Mouse (Mus musculus) bone marrow, adult 2 months (tissue): Measurements from ENCODE around the gene Gpr183. TPM values are rescaled to one million over a fixed set of nuclear protein-coding genes. Genes with fewer than 3 reads are reported as not detected.

Experiments
- H3K27ac ChIP-seq: fragments of 200-500 bp; 2 replicates; pipeline ENCODE4 v1.5.1; 2012; ENCODE audit warnings: low read depth, mild to moderate bottlenecking, control low read depth, inconsistent platforms, low read length; ENCODE audit not compliant: control insufficient read depth, poor library complexity, insufficient read depth
- H3K4me1 ChIP-seq: fragments of 200-500 bp; 2 replicates; pipeline ENCODE4 v1.6.1; 2011; ENCODE audit warnings: low read length; ENCODE audit not compliant: control insufficient read depth, insufficient read depth
- H3K4me3 ChIP-seq: fragments of 200-500 bp; replicated peaks from 2 replicates; pipeline ENCODE3; 2011; ENCODE audit warnings: mild to moderate bottlenecking, low read depth, low read length, control low read depth; ENCODE audit not compliant: control insufficient read depth
- CTCF ChIP-seq: fragments of 200-500 bp; IDR thresholded peaks from 2 replicates; pipeline ENCODE4 v1.5.1; 2011; ENCODE audit warnings: low read length, control low read depth; ENCODE audit not compliant: control insufficient read depth, insufficient read depth
- POLR2A ChIP-seq: fragments of 200-500 bp; IDR thresholded peaks from 2 replicates; pipeline ENCODE4 v1.6.1; 2011; ENCODE audit warnings: low read depth, mild to moderate bottlenecking, control low read depth, low read length, borderline replicate concordance; ENCODE audit not compliant: control insufficient read depth
- WGBS: fragments of 180-500 bp; shearing (Covaris S2); methylation state at CpG from one replicate; pipeline ENCODE4 v1.1.7; 2018; 5-methylcytosine and 5-hydroxymethylcytosine counted together
- polyA plus RNA-seq: library from polyadenylated mRNA; stranded (reverse); fragments of >200 nt; gene quantifications from 2 replicates; pipeline ENCODE4 v1.2.4, GENCODE M21; 2011; ENCODE audit warnings: low replicate concordance; ENCODE audit not compliant: missing spikeins, insufficient read depth, insufficient read length

The Gpr183 gene
- polyA plus RNA-seq, 1 experiment: 1.5 TPM

DNA sequence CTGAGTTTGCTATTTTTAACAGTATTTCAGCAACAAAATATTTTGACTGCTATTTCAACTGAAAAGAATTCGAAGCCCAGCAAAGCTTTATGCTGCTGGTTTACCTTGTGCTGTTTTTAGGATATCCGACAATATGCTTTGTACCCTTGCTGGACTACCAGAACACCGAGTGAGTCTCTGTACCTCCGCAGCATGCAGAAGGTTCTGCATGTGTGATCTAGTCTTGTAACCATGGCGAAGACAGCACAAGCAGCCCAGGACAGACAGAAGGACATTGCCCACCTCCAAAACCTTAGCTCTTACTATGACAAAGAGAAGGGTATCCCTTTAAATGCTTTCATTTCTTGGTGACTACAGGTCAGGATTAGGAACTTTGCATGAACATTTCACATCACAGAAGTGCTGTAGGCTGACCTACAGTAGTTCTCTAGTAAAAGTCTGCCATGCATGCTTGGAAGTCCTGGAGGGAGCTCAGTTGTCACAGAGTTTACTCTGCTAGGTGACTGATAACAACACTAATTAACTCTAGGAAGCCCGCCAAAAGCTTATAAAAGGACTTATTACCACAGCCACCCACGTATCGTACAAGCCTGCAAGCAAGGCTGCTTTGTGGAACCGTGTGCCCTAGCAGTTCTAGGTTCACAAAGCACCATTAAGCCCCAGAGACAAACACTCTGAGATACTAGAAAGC, 1.6 kb downstream of the Gpr183 start:
- peak overlapping the region; percentile 50; the same call in 1 of the 2 replicates for H3K27ac ChIP-seq
- WGBS: 66% methylated on average over 9 of the region's 9 CpGs
- peaks cover 6% of the 10 kb centered on the region for H3K4me1 ChIP-seq
- TF ChIP-seq POLR2A: no peak
- TF ChIP-seq CTCF: no peak
- peak overlapping the region; percentile 52 for H3K4me3 ChIP-seq

DNA sequence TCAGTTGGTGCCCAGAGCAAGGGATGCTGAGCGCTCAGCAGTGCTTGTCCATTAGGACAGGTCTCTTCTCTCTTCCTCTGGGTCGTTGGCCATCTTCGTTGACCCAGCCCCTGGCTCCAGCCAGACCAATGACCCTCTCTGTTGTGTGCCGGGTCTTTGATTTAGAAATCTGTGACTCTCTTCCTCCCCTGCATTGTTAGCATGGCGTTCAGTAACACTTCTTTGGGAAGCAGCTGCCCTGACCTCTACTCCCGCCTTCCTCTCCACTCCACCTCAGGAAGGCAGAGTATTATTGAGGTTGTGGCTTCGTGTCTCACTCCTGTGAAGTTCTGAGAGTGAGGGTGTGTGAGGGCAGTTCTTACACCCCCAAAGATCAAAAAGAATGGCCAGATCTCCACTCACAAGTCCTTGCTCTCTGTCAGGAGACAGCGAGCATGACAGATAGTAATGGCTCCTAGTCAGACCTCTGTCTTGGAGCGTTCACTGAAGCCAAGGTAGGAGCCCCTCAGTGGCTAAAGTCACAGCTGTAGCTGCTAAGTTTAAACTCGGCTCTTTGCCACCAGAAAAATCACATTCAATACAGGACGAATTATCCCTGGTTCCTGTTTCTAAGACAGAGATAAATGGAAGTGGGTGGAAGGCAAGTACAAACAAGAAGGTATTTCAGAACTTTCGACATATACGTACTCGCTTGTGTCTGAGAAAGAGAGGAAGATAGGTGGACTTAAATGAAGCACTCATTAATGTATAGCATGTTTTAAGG, 2.7 kb downstream of the Gpr183 start:
- peak overlapping the region; percentile 6 for H3K4me3 ChIP-seq

DNA sequence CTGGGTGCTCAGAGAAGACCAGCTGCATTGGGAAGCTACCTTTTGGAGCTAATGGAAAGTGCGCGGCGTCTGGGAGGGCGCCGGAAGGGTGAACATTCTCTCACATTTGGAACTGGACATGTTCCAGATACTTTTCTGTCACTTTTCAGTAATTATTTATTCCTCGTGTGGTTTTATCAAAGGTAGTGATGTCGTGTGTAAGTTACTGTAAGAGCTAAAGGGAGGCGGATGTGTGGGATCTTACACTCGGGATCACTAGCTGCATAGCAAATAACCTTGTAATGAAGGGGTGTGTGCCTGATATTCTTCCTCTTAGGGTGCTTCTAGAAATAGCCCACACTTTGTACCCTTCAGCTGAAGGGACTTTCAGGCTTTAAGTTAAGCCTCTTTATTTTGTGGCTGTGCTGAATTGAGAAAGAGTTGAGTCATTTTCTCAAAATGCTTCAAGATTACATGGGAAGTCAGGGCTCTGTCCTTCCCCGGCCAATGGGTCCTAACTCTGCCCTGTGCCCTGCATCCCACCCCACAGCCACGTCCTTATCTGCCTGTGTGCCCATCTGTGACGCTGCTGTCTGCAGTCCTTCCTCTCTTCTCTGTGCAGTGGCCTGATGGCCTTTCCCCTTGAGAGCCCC, 3.4 kb downstream of the Gpr183 start:
- peaks cover 7% of the 10 kb centered on the region for H3K4me1 ChIP-seq
- H3K27ac ChIP-seq: peak overlapping the region; percentile 57
- H3K4me3 ChIP-seq: no peak overlapping the region
- WGBS: 65% methylated on average over 12 of the region's 12 CpGs
- TF ChIP-seq POLR2A (no peak), CTCF (no peak)

More for the DNA sequence above, 2.7 kb downstream of the Gpr183 start:
- TF ChIP-seq POLR2A (no peak), CTCF (peak; percentile 3; the same call in 1 of the 2 replicates)
- WGBS: 58% methylated on average over 14 of the region's 14 CpGs
- peak overlapping the region; percentile 57 for H3K27ac ChIP-seq
- H3K4me1 ChIP-seq: peaks cover 7% of the 10 kb centered on the region

DNA sequence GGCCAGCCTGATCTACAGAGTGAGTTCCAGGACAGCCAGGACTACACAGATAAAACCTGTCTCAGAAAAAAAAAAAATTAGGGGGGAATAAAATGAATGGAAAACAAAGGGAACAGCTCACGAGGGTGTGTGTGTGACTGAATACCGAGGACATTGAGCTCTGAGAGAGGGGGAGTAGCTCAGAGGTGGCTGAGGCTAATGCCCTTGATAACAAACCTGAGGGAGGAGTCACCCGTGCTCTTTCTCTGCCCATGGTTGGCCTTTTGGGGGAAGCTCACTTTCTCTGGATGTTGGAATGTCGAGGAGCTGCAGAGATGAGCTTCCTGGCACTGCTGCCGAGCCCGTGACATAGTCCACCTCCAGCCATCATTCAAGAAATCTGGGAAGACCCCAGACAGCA, 4.0 kb downstream of the Gpr183 start:
- H3K4me1 ChIP-seq: peaks cover 9% of the 10 kb centered on the region
- 54% methylated on average over 6 of the region's 6 CpGs for WGBS

DNA sequence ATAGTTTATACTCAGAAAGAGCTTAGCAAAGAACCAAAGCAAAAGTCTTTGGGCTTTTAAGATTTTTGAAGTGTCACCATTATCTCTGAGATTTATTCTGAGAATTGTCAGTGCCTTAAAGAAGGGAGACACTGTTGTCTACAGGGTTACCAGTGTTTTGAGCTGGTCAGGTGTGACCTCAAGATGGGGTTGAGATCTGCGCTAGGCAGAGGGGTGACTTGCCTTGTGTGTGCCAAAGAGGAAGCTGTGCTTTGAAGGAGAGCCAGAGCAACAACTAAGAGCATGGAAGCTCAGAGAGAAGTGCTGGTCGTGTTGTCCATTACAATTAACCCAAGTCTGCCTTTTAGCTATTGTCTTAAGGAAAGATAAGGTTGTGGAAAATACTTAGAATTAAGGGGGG, 4.5 kb downstream of the Gpr183 start:
- peaks cover 9% of the 10 kb centered on the region for H3K4me1 ChIP-seq
- TF ChIP-seq POLR2A (no peak), CTCF (no peak)
- no peak overlapping the region for H3K4me3 ChIP-seq
- no peak overlapping the region for H3K27ac ChIP-seq
- whole genome bisulfite sequencing: 19% methylated on average over 2 of the region's 2 CpGs

More for the DNA sequence above, 4.0 kb downstream of the Gpr183 start:
- H3K27ac ChIP-seq: peak overlapping the region; percentile 30
- no peak overlapping the region for H3K4me3 ChIP-seq
- TF ChIP-seq POLR2A (no peak), CTCF (no peak)

DNA sequence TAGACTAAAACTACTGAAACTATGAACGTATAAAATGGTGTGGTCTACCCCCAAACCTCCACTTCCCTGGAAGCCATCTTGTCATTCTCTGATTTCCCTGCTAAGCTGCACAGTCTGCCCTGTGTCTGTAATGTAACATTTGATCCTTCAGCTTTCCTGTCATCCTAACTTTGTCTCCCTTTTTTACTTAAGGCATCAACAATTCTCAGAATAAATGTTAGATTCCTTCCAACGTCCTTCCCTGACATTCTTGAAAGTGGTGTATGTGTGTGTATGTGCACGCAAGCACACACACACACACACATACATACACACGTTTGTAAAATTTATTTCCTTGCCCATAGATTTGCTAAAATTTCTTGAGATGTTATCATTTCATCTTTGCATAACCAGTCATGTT, 5.0 kb downstream of the Gpr183 start:
- WGBS: 73% methylated on average over 4 of the region's 4 CpGs
- Histone ChIP-seq H3K4me3 (no peak overlapping the region), H3K4me1 (peaks cover 9% of the 10 kb centered on the region), H3K27ac (no peak overlapping the region)
- TF ChIP-seq CTCF (no peak), POLR2A (no peak)

DNA sequence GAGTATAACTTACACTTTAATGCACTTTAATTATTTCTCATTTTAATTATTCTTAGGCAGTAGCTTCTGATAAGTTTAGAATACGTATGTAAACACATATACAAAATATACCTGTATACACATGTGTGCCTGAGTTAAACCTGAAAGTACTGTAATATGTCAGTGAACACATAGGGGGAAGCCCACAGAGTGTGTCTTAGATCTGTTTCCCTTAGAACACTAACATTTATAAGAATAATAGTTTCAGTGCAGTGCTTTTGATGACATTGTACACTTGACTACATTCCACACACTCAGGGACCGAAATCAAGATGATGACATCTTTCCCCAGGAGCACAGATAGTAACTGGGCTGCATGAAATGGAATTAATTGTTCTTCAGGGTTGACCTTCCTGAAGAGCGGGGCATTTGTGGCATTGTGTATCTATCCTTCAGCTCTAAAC, 5.4 kb downstream of the Gpr183 start:
- WGBS: 90% methylated on average over 3 of the region's 3 CpGs
- TF ChIP-seq CTCF (no peak), POLR2A (no peak)
- peaks cover 10% of the 10 kb centered on the region for H3K4me1 ChIP-seq

More for the DNA sequence above, 5.4 kb downstream of the Gpr183 start:
- Histone ChIP-seq H3K27ac (no peak overlapping the region), H3K4me3 (no peak overlapping the region)
